Mouse (Mus musculus) heart, postnatal 0 days (tissue): ENCODE data around the gene Frmd7.

Experiments
- CTCF ChIP-seq: IDR thresholded peaks from 2 replicates; pipeline ENCODE4 v1.5.1; 2016; ENCODE audit warnings: antibody characterized with exemption, control low read depth, low read depth
- EP300 ChIP-seq: IDR thresholded peaks from 2 replicates; pipeline ENCODE4 v1.6.1; 2016; ENCODE audit warnings: antibody characterized with exemption, low read depth

DNA sequence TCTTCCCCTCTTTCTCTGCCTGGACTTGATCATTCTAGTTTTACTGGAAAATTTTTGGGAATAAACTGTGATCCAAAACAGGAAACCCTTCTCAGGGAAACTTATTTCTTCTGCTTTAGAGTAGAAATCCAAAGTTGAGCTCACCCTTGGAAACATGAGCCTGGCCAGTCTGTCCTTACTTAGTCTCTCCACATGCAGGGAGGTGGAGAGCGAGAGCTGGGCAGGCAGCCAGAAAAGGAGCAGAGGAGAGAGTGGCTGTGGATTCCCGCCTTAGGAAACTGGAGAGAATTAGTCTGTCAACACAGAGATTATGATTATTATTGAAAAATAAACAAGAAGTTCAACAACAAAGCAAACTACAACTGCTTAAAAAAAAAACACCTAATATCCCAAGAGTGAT, 6.1 kb upstream of the Frmd7 start:
- no peak for TF ChIP-seq CTCF
- TF ChIP-seq EP300: no peak
